Mouse (Mus musculus): ENCODE data around the gene Prkn.

GRCm38 (mm10) chr17:12000285-12000684, 1160.1 kb downstream of the Prkn start:
- TF ChIP-seq CTCF (IDR thresholded peaks at IDR 0.05; ENCODE audit: extremely low read depth, insufficient read length, insufficient replicate concordance, low read depth, low read length) (no peak), POLR2A (IDR thresholded peaks at IDR 0.05; ENCODE audit: low read depth, low read length) (no peak)

Data from small intestine, adult 2 months (tissue).